Mouse (Mus musculus): Measurements from ENCODE around the gene Pkn3. TPM values are rescaled to one million over a fixed set of nuclear protein-coding genes. Genes with fewer than 3 reads are reported as not detected.
"Not testable (repeated sequence)": the region's sequence is repeated elsewhere in the genome, so short reads cannot be mapped to it uniquely, and the experiment has no call there.

The Pkn3 gene
- total RNA-seq (2021), result 1 to 10 TPM; 5.5 to 6.3 TPM
- long read RNA-seq, experiment 1, partial matches to known transcripts, result 2 of 7 reads
- long read RNA-seq, experiment 1, other reads (novel, unspliced or antisense), result 4 of 7 reads
- long read RNA-seq, experiment 2, partial matches to known transcripts, result 1 of 3 reads
- long read RNA-seq, experiment 2, other reads (novel, unspliced or antisense), result 2 of 3 reads

- DNase-seq, result peak; percentile 91 to 94
These were observed at the start of gene Pkn3 for GRCm38 (mm10) chr2:30077502-30078348. Gene Pkn3, plus strand, starts transcription at chr2:30077684.

- DNase-seq, result no peak
These were observed 45.1 kb upstream of the Pkn3 start for GRCm38 (mm10) chr2:30032244-30032846.

- no peak for DNase-seq
These were observed 44.5 kb upstream of the Pkn3 start for GRCm38 (mm10) chr2:30032957-30033356.

- no peak for DNase-seq
These were observed 39.7 kb upstream of the Pkn3 start for GRCm38 (mm10) chr2:30037762-30038161.

GRCm38 (mm10) chr2:30038370-30038769 is 39.1 kb upstream of the Pkn3 start:
- DNase-seq, result no peak

- DNase-seq, result no peak
These were observed 37.8 kb upstream of the Pkn3 start for GRCm38 (mm10) chr2:30039687-30040086.

- DNase-seq, result peak; percentile 88 to 91
These were observed 35.0 kb upstream of the Pkn3 start for GRCm38 (mm10) chr2:30042445-30042844.

GRCm38 (mm10) chr2:30044550-30044949 is 32.9 kb upstream of the Pkn3 start:
- no peak for DNase-seq

GRCm38 (mm10) chr2:30047127-30047526 is 30.4 kb upstream of the Pkn3 start:
- no peak for DNase-seq

- DNase-seq, result no peak
These were observed 29.4 kb upstream of the Pkn3 start for GRCm38 (mm10) chr2:30048101-30048501.

GRCm38 (mm10) chr2:30048699-30049388 is 28.6 kb upstream of the Pkn3 start, which contains the start of gene Wdr34:
Gene Wdr34, minus strand, starts transcription at chr2:30048881.
- peak; percentile 99 for DNase-seq

- DNase-seq, result no peak
These were observed 27.7 kb upstream of the Pkn3 start for GRCm38 (mm10) chr2:30049831-30050230.

GRCm38 (mm10) chr2:30051992-30052761 is 25.3 kb upstream of the Pkn3 start:
- DNase-seq, result no peak

GRCm38 (mm10) chr2:30055310-30055709 is 22.2 kb upstream of the Pkn3 start:
- not testable (repeated sequence) for DNase-seq

- peak; percentile 52 to 66 for DNase-seq
These were observed 20.7 kb upstream of the Pkn3 start for GRCm38 (mm10) chr2:30056736-30057135.

- DNase-seq, result peak; percentile 72 to 75
These were observed 20.1 kb upstream of the Pkn3 start, which contains the start of gene Set for GRCm38 (mm10) chr2:30057223-30057904. Gene Set, plus strand, starts transcription at chr2:30057378.

GRCm38 (mm10) chr2:30058418-30058817 is 19.1 kb upstream of the Pkn3 start:
- DNase-seq, result no peak

GRCm38 (mm10) chr2:30061215-30062166 is 16.0 kb upstream of the Pkn3 start:
- peak; percentile 56 to 69 for DNase-seq

GRCm38 (mm10) chr2:30062249-30063093 is 15.0 kb upstream of the Pkn3 start:
- DNase-seq, result peak; percentile 66 to 78

All from adrenal gland, postnatal 36 days (tissue).